Mouse (Mus musculus): ENCODE data around the gene Rpl38.

- no peak for TF ChIP-seq GATA1 (IDR thresholded peaks at IDR 0.05; ENCODE audit: borderline replicate concordance, low read length)
- TF ChIP-seq FLI1 (IDR thresholded peaks at IDR 0.05; ENCODE audit: low read length): no peak
These were observed 29.6 kb upstream of the Rpl38 start for GRCm38 (mm10) chr11:114638647-114639290.

All from megakaryocyte, embryonic 14.5 days (primary cell).